Mouse (Mus musculus) thymus, adult 18-20 months (tissue): ENCODE results near the gene Olfr593.
"Not testable (repeated sequence)": the region's sequence is repeated elsewhere in the genome, so short reads cannot be mapped to it uniquely, and the experiment has no call there.

Experiments
- DNase-seq, 2 experiments: peaks; one replicate each; pipeline ENCODE4 v3.0.0; 2022; ENCODE audit warnings: mixed read lengths in 2 of 2

Gene Olfr593

GRCm38 (mm10) chr7:103211562-103211961 is at the start of gene Olfr593:
Gene Olfr593, plus strand, starts transcription at chr7:103211862.
- DNase-seq: no peak

DNA sequence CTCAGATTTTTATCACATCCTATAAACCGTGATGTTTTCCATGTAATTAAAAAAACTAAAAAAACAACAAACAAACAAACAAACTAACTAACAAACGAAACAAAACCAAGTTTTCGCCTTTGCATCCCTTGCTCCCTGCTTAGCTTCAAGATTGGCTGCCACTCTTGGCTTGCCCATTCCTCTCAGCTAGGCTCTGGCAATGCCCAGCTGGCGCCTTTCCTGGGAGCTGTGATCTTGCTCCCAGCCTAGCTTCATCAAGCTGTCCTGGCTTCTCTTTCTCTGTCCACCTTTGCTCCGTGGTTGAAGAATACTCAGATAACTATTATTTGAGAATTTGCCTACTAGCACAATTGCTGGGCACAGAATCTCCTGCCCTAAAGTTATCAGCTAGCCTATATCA is 42.0 kb upstream of the Olfr593 start:
- DNase-seq: no peak

DNA sequence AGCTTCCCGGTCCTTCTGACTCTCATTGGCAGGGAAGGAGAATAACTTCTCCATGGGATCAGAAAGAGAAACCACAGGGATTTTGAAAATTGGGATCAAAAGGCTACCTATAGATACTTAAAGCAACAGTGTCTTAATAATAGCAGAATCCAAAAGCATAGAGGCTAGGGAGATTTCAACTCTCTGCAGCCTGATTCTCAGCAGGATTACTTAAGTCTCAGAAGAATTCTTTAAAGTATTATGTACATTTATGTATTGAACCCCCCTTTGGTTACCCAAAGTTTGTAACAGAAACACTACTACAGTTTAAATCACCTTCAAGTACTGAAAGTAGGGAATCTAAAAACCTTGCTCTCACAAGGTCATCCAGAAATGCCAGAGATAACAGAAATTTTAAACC is 33.4 kb upstream of the Olfr593 start, which contains the start of gene Olfr591:
Gene Olfr591, minus strand, starts transcription at position 101 of the 400 bp plus-strand sequence.
- DNase-seq: no peak

- DNase-seq: not testable (repeated sequence)
Observed at GRCm38 (mm10) chr7:103184503-103184902, 27.2 kb upstream of the Olfr593 start, which contains the start of gene Olfr592. Gene Olfr592, plus strand, starts transcription at chr7:103184803.

DNA sequence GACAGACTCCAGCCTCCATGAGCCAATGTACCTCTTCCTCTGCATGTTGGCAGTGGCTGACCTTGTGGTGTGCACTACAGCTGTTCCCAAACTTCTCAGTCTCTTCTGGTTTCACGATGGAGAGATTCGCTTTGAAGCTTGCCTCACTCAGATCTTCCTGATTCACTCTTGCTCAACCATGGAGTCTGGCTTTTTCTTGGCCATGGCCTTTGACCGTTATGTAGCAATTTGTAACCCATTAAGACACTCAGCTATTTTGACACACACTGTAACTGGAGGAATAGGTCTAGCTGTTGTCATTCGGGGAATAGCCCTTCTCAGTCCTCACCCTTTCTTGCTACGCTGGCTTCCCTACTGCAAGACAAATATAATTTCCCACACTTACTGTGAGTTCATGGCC is 388 bp downstream of the Olfr593 start:
- not testable (repeated sequence) for DNase-seq

DNA sequence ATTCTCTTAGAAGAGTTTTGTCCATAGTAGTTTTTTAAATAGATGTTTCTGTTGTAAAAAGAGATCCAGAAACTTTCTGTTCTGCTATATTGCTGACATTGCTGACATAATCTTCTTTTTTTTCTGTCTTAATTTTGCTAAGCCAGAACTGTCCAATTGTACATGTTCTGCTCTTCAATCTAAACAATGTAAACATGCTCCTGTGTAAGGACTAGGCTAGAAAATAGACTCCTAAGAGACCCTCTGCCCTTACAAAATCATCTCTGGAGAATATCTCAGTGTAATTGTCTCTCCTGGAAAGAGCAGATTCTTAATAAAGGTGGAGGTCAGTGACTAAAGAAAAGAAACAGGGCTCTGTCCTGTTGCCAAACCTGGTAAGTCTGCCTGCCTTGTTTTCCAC is 5.0 kb downstream of the Olfr593 start, which contains the start of gene Olfr594:
Gene Olfr594, plus strand, starts transcription at position 301 of the 400 bp plus-strand sequence.
- DNase-seq: no peak

GRCm38 (mm10) chr7:103252405-103252804 is 40.7 kb downstream of the Olfr593 start, which contains the start of gene Usp17ld:
Gene Usp17ld, minus strand, starts transcription at chr7:103252505.
- not testable (repeated sequence) for DNase-seq
